Mouse (Mus musculus): Measurements from ENCODE around the gene Cux1. TPM values are rescaled to one million over a fixed set of nuclear protein-coding genes. Genes with fewer than 3 reads are reported as not detected.

The Cux1 gene
- total RNA-seq, 2 experiments from 2014 or later, result 163 to 173 TPM

- intact Hi-C loops (cut with DNase I), result no loop called here
- DNase-seq, result no peak
Measured at GRCm38 (mm10) chr5:136395600-136396195, 171.6 kb downstream of the Cux1 start.

- intact Hi-C loops (cut with DNase I), result no loop called here
- DNase-seq, result no peak
Measured at GRCm38 (mm10) chr5:136394517-136395212, 172.6 kb downstream of the Cux1 start.

DNA sequence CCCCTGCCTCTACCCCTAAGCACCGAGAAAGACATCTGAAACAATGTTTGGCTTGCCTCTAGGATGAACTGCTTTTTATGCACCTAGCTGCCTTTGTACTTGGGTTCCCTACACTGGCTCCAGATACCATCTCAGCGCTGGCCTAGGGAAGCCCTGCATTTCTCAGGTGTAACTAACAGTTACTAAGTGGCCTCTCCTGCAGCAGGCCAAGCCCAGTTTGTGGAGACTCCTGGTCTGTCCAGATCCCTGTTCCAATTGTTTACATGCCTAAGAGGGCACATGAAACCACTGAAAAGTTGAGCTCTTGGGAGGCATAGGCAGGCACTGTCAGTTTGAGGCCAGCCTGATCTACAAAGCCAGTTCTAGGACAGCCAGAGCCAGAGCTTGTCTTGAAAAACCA, 173.7 kb downstream of the Cux1 start:
- intact Hi-C loops (cut with DNase I), result no loop called here
- no peak for DNase-seq

- DNase-seq, result no peak
- intact Hi-C loops (cut with DNase I), result no loop called here
Measured at GRCm38 (mm10) chr5:136386757-136387156, 180.5 kb downstream of the Cux1 start.

DNA sequence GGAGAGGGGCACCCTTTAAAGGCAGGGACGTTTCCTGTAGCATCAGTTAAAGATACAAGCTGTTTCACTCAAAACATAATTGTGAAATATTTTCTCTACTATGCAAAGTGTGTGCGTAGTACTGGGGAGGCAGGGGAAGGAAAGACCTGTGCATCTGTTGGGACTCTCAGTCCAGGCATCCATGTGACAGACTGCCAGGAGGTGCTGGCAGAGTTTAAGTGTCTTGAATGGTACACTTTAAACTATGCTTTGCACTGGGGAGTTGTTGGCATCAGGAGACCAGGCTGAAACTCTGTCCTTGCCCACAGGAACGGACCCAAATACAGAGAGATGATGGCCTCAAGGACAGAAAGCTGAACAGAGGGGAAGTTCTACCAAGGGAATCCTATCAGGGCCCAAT, 182.1 kb downstream of the Cux1 start:
- DNase-seq, result no peak
- intact Hi-C loops (cut with DNase I), result no loop called here

- no peak for DNase-seq
- intact Hi-C loops (cut with DNase I), result no loop called here
Measured at GRCm38 (mm10) chr5:136382261-136383005, 184.9 kb downstream of the Cux1 start.

GRCm38 (mm10) chr5:136379405-136379804, 187.9 kb downstream of the Cux1 start:
- DNase-seq, result no peak
- intact Hi-C loops (cut with DNase I), result no loop called here

GRCm38 (mm10) chr5:136377101-136377500, 190.2 kb downstream of the Cux1 start:
- intact Hi-C loops (cut with DNase I), result no loop called here
- DNase-seq, result no peak

DNA sequence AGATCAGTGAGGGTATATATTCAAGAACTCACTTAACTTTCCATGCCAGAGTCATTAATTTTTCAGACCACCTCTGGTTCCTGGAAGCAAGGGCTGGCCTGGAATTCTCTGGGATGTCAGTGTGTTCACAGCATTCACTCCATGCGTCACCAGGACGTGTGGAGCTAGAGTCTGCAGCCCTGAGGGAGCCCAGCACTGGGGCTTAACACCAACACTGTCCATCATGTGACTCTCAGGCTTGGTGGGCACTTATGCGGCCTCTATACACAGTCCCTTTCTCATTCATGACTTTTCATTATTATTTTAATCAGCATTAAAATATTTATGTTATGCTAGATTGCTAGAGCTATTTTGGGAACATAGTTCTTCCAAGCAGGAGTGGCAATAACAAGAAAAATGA, 191.9 kb downstream of the Cux1 start:
- intact Hi-C loops (cut with DNase I), result no loop called here
- DNase-seq, result no peak

DNA sequence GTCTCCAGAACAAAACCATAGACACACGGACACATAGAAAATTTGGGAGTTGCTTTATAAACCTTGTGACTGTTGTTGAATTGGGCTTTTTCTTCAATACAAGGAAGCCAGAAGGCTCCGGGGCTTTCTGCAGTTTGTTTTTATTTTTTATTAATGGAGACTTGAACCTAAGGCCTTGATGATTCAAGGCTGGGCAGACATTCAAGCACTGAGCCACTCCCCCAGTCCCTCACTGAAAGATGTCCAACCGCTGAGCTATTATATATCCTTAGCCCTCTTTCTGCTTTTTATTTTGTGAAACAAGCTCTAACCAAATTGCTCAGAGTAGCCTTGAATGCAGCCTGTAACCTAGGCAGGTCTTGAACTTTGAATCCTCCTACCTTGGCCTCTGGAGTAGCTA, 195.0 kb downstream of the Cux1 start:
- intact Hi-C loops (cut with DNase I), result no loop called here
- no peak for DNase-seq

DNA sequence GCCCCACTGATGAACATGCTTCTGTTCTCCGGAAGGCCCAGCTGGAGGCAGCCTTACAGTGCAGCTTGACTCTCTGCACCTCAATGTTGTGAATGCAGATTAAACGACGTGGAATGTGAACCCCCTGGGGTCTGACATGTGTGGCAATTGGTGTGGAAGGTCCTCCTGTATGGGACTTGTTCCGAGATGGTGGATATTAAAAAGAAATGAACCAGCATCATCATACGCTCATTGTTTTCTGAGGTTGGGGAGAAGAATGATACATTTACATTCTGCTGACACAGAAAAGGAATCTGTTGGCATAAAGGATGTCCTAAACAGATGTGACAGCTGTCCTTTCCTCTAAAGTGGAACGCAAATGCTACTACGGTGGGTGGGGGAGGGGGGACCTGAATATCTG, 203.9 kb downstream of the Cux1 start:
- no peak for DNase-seq
- intact Hi-C loops (cut with DNase I), result no loop called here

- intact Hi-C loops (cut with DNase I), result no loop called here
- DNase-seq, result no peak
Measured at GRCm38 (mm10) chr5:136362473-136363230, 204.6 kb downstream of the Cux1 start.

DNA sequence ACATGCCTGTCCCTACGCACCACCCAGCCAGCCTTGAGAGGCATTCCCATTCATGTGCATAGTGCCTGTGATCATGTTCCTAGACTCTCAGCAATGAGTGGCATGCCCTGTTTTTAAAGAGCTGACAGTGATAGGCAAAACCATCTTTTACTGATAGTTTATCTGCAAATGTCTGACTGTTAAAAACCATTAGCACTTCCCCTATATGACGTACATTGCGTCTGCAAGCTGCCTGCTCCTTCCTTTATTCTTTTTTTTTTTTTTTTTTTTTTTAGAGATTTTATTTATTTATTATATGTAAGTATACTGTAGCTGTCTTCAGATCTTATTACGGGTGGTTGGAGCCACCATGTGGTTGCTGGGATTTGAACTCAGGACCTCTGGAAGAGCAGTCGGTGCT, 205.3 kb downstream of the Cux1 start:
- intact Hi-C loops (cut with DNase I), result no loop called here
- DNase-seq, result no peak

- intact Hi-C loops (cut with DNase I), result no loop called here
- no peak for DNase-seq
Measured at GRCm38 (mm10) chr5:136357227-136357626, 210.1 kb downstream of the Cux1 start.

DNA sequence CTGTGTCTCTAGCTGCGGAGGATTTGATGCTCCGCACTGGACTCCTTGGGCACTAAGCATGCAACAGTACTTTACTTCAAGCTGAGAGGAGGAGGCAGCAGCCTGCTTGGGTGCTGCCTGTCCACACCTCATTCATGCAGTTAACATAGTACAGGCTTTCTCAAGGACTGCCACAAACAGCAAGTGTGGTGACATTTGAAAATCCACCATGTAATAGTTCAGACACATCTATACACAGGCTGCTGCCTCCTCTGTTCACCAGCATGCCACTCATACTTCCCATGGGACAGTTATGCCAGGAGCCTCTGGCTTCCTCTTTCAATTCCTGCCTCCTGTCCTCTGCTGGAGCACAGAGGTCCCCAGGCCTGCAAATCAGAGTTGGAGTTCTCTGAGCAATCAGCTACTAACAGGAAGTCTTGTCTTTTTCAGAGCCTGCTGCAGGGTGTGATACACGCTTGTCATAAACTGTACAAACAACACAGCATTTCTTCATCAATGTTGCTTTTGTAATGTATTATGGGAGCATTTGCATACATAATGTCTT, 211.6 kb downstream of the Cux1 start:
- DNase-seq, result no peak
- intact Hi-C loops (cut with DNase I), result no loop called here

GRCm38 (mm10) chr5:136354729-136355128, 212.6 kb downstream of the Cux1 start:
- intact Hi-C loops (cut with DNase I), result no loop called here
- no peak for DNase-seq

GRCm38 (mm10) chr5:136353114-136353513, 214.2 kb downstream of the Cux1 start:
- DNase-seq, result no peak
- intact Hi-C loops (cut with DNase I), result no loop called here

DNA sequence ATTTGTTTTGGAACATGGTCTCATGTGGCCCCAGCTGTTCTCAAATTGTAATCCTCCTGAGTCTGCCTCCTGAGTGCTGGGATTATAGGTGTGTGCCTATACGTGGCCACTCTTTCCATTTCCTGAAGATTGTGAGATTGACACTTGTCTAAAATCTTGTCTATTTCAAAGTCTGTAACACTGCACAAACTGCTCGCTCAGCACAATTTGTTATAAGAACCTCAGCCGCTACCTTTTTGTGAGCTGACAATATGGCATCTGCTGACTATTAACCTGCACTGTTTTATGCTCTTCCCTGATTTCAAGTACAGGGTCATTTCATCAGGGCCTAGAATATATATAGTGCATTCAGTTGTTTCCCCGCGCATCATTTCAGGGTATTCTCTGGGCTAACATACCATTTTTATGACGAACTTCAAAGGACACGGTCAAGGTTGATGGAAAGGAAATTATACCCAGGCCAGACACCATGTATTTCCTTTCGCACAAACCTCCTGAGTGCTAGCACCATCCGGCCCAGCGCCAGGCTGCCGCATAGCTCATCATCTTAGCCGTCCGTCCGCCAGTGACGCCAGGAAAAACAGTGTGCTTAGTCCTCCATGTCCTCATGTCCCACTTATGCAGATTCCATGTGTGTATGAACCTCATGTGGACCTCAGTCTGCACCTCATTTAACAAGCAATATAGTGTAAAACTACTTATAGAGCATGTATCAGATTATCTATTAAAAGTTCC, 224.0 kb downstream of the Cux1 start:
- intact Hi-C loops (cut with DNase I), result no loop called here
- no peak for DNase-seq

GRCm38 (mm10) chr5:136336798-136337527, 230.3 kb downstream of the Cux1 start:
- intact Hi-C loops (cut with DNase I), result no loop called here
- no peak for DNase-seq

DNA sequence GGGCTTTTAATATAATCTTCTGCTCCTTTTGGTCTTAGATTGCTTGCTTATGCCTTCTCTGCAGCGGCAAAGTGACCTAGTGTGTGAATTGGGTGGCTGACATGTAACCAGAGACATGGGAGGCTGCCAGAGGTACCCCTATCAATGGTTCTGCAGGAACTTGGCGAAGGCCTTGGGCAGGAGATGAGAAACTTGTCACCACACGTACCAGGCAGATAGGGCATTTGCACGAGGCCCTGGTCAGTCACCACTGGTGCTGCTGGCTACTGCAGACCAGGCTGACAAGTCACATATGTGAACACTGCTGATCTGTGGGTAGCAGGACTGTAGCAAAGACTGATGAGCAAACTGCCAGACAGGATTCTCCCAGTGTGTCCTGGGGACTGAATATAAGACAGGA, 231.6 kb downstream of the Cux1 start:
- intact Hi-C loops (cut with DNase I), result no loop called here
- DNase-seq, result no peak
